Mouse (Mus musculus) induced T-regulatory cell, adult 2 months (primary cell): Measurements from ENCODE around the gene Six4.
"Not testable (repeated sequence)": the region's sequence is repeated elsewhere in the genome, so short reads cannot be mapped to it uniquely, and the experiment has no call there.

Experiments used
- DNase-seq: peaks from one replicate; pipeline ENCODE4 v3.0.0-alpha.2; 2012; ENCODE audit warnings: low read depth

Six4 gene

DNA sequence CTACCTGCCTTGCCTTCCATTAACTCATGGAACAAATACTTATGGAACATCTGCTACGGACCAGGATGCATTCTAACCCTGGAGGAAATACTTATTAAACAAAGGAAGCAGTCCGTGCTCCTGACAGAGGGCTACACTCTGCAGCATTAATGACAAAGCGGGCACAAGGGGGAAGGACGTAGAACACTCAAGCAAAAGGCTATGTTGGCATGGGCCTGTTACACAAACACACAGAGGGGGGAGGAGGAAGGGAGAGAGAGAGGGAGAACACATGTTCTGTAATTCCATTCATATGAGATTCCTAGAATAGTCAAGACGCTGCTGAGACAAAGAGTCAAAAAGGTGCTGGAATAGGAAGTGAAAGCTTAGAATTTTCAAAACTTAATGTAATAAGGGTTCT is 24.8 kb downstream of the Six4 start:
- DNase-seq = no peak

DNA sequence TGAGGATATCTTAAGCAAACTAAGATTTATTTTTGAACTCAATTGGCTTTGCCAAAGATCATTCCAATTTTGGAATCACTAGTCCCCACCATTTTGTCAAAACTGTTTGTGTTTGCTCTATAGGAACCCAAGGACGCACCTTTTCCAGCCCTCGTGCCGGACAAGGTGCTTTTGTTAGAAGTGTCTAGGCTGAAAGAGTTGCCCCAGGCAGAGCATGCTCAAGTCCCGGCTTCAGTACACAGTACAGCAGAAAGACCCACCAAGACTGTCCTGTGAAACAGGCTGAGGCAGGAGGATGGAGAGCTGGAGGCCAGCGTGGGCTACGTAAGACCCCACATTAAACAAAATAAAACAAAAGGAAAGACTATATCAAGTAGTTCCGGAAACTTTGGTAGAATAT is 26.2 kb downstream of the Six4 start:
- DNase-seq = no peak

GRCm38 (mm10) chr12:73085739-73086630 is 27.3 kb downstream of the Six4 start:
- no peak for DNase-seq

- no peak for DNase-seq
These were observed 29.5 kb downstream of the Six4 start for GRCm38 (mm10) chr12:73083773-73084172.

DNA sequence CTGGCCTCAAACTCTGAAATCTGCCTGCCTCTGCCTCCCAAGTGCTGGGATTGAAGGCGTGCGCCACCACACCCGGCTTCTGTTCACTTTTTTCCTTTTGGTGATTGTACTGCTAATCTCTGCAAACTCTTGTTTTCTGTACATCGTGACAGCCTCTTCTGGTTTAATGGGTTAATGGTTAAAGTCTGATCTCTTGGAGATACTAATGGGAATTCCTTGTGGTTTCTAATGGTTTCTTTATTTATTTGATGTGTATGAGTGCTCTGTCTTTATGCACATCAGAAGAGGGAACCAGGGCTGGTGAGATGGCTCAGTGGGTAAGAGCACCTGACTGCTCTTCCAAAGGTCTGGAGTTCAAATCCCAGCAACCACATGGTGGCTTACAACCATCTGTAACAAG is 31.4 kb downstream of the Six4 start:
- DNase-seq = not testable (repeated sequence)

DNA sequence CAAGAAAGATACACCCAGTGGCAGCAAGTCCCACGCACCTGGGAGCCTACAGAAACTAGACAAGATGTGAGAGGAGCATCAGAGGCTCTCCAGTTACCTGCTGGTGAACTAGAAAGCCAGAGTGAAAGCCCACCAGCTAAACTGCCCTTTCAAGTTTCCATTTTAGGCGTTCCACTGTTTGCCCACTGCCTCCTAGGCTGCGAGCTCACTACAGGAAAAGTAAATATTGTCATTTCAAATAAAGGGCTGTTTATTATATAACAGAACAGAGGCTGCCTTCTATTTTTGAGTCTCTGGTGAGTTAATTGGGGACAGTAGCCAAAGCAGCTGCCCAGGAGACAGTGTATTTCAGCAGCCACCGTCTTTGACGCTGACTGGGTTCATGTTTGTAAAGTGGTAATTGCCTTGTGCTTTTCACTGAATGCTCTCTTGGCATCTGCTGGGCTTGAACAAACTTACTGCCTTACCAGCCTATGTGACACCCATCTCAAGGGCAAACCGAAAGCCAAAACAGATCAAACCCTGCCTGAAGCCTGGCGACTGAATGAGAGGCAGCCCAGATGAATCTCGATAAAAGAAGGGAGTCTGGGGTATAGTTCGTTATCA is 52.3 kb downstream of the Six4 start:
- DNase-seq = no peak

- no peak for DNase-seq
These were observed 55.8 kb downstream of the Six4 start for GRCm38 (mm10) chr12:73057492-73057891.

DNA sequence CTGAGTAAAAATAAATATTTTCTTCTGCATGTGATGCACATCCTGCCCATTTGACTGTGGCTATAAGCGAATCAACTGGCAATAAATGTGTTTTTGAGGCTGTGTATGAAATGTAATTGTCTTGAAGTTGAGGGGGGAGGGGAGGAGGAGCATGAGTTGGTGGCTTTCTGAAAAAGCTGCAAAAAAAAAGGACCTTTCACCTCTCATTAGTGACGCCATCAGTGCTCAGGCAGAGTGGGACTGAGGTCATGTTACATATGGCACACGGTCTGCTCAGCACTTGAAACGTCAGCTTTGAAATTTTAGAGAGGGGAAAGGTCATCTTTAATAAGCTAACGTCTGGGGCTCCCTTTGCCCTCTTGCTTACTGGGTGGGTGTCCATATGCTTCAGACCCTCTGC is 57.8 kb downstream of the Six4 start:
- DNase-seq = no peak

DNA sequence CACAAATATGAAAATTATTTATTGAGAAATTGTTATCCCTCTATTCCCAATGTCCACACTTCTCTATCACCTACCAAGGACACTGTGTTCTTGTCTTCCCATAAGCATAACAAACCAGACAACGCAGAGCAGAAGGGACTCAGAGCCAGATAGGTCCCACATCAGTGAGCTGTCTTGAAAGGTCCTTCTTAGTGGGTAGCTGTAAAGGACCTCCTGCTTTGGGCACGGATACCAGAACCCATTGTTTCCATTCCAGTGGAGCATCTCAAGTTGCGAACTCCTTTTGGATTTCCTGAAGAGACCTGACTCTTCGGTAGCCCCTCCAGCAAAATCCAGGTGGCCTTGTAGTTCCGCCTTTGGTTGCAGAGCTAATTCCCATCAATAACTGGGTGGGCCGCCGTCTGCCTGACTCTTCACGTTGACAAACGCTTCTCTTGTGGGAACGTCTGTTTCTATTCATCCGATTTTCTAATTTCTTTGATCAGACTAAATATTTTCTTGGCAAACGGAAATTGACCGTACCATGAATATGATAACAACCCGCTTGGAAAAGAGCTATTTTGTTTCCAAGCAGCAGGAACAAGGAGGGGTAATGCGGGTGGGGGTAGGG is 58.6 kb downstream of the Six4 start:
- DNase-seq = peak; percentile 6

- DNase-seq = peak; percentile 42
These were observed 59.5 kb downstream of the Six4 start, which contains the start of gene Six1 for GRCm38 (mm10) chr12:73053668-73054241. Six1 (minus strand) TSS chr12:73053887.

- DNase-seq = peak; percentile 34
These were observed 60.3 kb downstream of the Six4 start for GRCm38 (mm10) chr12:73052651-73053591.

DNA sequence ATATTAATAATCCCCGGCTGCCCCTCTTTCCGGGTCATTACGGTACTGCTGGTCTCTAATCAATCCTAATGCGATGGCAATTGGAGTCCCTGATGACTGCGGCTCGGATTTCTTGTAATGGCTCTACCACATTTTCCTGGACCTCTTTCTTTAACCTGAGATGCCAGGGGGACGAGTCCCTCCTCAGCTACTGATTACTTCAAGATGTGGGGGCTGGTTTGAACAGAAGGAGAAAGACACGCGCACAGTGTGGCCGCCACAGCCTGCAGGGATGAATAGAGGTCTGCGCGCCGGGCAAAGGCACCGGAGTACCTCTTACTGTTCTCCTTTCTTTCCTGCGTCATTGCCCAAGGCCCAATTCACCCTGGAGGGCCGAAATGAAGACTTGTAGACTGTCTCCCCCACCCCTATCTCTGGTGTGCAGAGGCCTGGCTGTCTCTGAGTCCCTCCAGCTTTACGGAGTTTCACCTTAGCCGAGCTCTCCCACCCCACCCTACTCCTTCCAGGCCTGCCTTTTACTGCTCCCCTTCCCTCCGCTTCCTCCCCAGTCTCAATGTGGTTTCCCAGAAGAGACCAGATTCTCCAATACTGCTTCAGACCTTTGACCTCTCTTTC is 61.1 kb downstream of the Six4 start:
- DNase-seq = peak; percentile 19

- DNase-seq = peak; percentile 17
These were observed 62.3 kb downstream of the Six4 start for GRCm38 (mm10) chr12:73050811-73051580.

DNA sequence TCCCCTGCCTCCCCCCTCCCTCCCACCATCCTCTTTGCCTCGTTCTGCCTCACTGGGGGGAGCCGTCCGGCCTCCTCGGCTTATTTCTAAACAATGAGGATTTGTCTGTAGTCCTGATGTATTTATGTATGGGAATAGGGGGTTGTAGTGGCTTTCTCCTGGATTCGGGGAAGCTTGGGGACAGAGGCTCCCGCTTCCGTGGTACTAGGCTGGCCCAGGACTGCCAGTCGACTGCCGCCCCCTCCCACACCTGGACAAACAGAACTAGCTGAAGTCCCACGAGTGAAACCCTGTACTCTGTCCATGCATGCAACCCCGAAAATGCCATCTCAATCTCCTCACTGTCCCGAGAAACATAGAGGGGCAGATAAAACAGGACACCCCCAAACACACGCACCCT is 63.0 kb downstream of the Six4 start:
- DNase-seq = peak; percentile 5
